Comparison of ENCODE assay signal across 9 mouse cellular contexts in the genomic region with DNA sequence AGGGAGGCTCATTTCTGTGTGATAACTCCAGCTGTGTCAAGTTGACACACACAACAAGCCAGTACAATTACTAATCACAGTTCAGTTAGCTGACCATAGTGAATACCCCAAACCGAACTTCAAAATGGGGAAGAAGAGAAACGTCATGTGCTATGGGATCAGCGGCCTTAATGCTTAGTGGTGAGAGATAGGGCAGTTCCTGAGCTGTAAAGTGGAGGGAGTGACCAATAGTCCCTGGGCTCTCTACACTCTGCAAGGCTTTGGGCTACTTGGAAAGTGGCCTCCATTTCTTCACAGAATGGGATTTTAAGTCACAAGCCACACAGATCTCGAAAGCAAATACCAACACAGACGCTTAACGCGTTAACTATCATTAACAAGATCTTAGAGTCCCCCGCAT. TPM values are rescaled to one million over a fixed set of nuclear protein-coding genes. Genes with fewer than 3 reads are reported as not detected.
DNase-seq lines count a peak whose midpoint lies in the region; ATAC-seq and TF ChIP-seq lines count a peak whose summit lies in the region.
"Had no signal": no experiment of that assay in that cellular context is flagged by ENCODE, and none has a peak within 500 bp of the region (broad histone marks: within the 10 kb centered on the region; RNA-seq: fewer than 3 reads in every experiment).

No protein-coding gene starts in this region.

- H3K9ac ChIP-seq in heart, adult 2 months (ENCODE audit: low read depth, low read length), result peak overlapping the region; percentile 33
- H3K9ac ChIP-seq in CH12.LX (ENCODE audit: insufficient read depth, low read depth), result peak overlapping the region; percentile 57
- peak overlapping the region; percentile 90 for H3K9ac ChIP-seq in forebrain, embryonic 14.5 days (ENCODE audit: low read length)
- H3K9ac ChIP-seq in liver, postnatal 0 days (replicated peaks), result peak overlapping the region; percentile 88

- TF ChIP-seq POLR2A in heart, adult 2 months (IDR thresholded peaks at IDR 0.05; ENCODE audit: insufficient read depth, low read depth, low read length), result no peak
- no peak for TF ChIP-seq POLR2A in CH12.LX (IDR thresholded peaks at IDR 0.05; ENCODE audit: low read depth, low read length)

- dilution Hi-C loops in CH12.LX (cut with MboI; ENCODE audit: extremely low pct_ligation_motif_present, extremely low pct_unique_long_range_greater_than_20kb, low sequenced_read_pairs), result no loop called here

- TF ChIP-seq EP300 in heart, adult 2 months (IDR thresholded peaks at IDR 0.05; ENCODE audit: insufficient read depth, low read depth, low read length), result no peak
- TF ChIP-seq EP300 in CH12.LX (IDR thresholded peaks at IDR 0.05; ENCODE audit: low read length), result no peak
- no peak for TF ChIP-seq EP300 in liver, postnatal 0 days (IDR thresholded peaks at IDR 0.05; ENCODE audit: low read depth)

- 11% methylated on average over 8 of the region's 8 CpGs for WGBS in heart, adult 2 months
- WGBS in forebrain, embryonic 14.5 days, result 35% methylated on average over 8 of the region's 8 CpGs
- 7% methylated on average over 8 of the region's 8 CpGs for WGBS in liver, postnatal 0 days (ENCODE audit: insufficient replicate concordance)

- peak overlapping the region; percentile 64 for H3K4me2 ChIP-seq in CH12.LX (ENCODE audit: insufficient read depth, low read depth, poor library complexity, severe bottlenecking)
- peak overlapping the region; percentile 93 for H3K4me2 ChIP-seq in forebrain, embryonic 14.5 days (ENCODE audit: low read length)
- peak overlapping the region; percentile 89 for H3K4me2 ChIP-seq in liver, postnatal 0 days (ENCODE audit: low read depth, low read length)

- no peaks in the 10 kb centered on the region for H3K27me3 ChIP-seq in heart, adult 2 months (ENCODE audit: control insufficient read depth, insufficient read depth, low read length)
- H3K27me3 ChIP-seq in CH12.LX (replicated peaks), result no peaks in the 10 kb centered on the region
- H3K27me3 ChIP-seq in forebrain, embryonic 14.5 days (replicated peaks; ENCODE audit: control insufficient read depth, insufficient read depth, low read length), result no peaks in the 10 kb centered on the region
- H3K27me3 ChIP-seq in liver, postnatal 0 days (ENCODE audit: insufficient read depth, low read length), result no peaks in the 10 kb centered on the region

- H3K27ac ChIP-seq in heart, adult 2 months, result peak overlapping the region; percentile 93
- H3K27ac ChIP-seq in CH12.LX (ENCODE audit: insufficient read depth, low read depth), result no peak overlapping the region
- no peak overlapping the region for H3K27ac ChIP-seq in forebrain, embryonic 14.5 days (ENCODE audit: low read depth, low read length)
- peak overlapping the region; percentile 85 for H3K27ac ChIP-seq in liver, postnatal 0 days (ENCODE audit: low read depth)

- peak overlapping the region; percentile 91 for H3K4me3 ChIP-seq in heart, adult 2 months
- peak overlapping the region; percentile 87 to 94 (median 90) for H3K4me3 ChIP-seq in CH12.LX (replicated peaks in 1 of 3; ENCODE audit: low read depth in 2 of 3, low read length in 2 of 3, poor library complexity in 1 of 3)
- peak overlapping the region; percentile 87 for H3K4me3 ChIP-seq in forebrain, embryonic 14.5 days (ENCODE audit: low read depth, low read length)
- peak overlapping the region; percentile 79 for H3K4me3 ChIP-seq in liver, postnatal 0 days (ENCODE audit: low read depth, low read length)

- in situ Hi-C loops in CH12.LX (cut with MboI; ENCODE audit: low pct_ligation_motif_present, low pct_unique_long_range_greater_than_20kb, low sequenced_read_pairs), result no loop called here

- H3K9me3 ChIP-seq in CH12.LX (replicated peaks; ENCODE audit: low read length), result no peaks in the 10 kb centered on the region
- no peaks in the 10 kb centered on the region for H3K9me3 ChIP-seq in forebrain, embryonic 14.5 days (replicated peaks; ENCODE audit: control insufficient read depth, low read length)
- H3K9me3 ChIP-seq in liver, postnatal 0 days (ENCODE audit: low read length), result no peaks in the 10 kb centered on the region

- peaks cover 6% of the 10 kb centered on the region; the same call in 1 of the 2 replicates for H3K79me2 ChIP-seq in heart, adult 2 months (replicated peaks; ENCODE audit: control insufficient read depth, insufficient read depth, low read length)
- H3K79me2 ChIP-seq in CH12.LX (replicated peaks; ENCODE audit: control insufficient read depth, extremely low read depth, insufficient read depth, poor library complexity, severe bottlenecking), result peaks cover 49% of the 10 kb centered on the region

- intact Hi-C loops in heart, adult 2 months (cut with DNase I), result loop anchor here (10.0 kb wide), 1 partner anchor 667 kb away; no protein-coding TSS in a partner anchor

- no peak for ATAC-seq in forebrain, embryonic 14.5 days
- ATAC-seq in liver, postnatal 0 days, result 0 out of 2 replicates have a peak, but pooled peaks have one; percentile 11

- H3K36me3 ChIP-seq in heart, adult 2 months (ENCODE audit: control insufficient read depth, insufficient read depth, low read length), result peaks cover 2% of the 10 kb centered on the region; the same call in 1 of the 2 replicates
- H3K36me3 ChIP-seq in CH12.LX (replicated peaks in 1 of 2; ENCODE audit: control insufficient read depth in 1 of 2, insufficient read depth in 1 of 2, low read length in 1 of 2), result peaks cover 7 to 54% of the 10 kb centered on the region in 2 experiments
- peaks cover 16% of the 10 kb centered on the region; the same call in 1 of the 2 replicates for H3K36me3 ChIP-seq in forebrain, embryonic 14.5 days (ENCODE audit: control insufficient read depth, insufficient read depth, low read length)
- 0 out of 2 replicates have a peak, but pooled peaks cover 4% of the 10 kb centered on the region for H3K36me3 ChIP-seq in liver, postnatal 0 days (replicated peaks; ENCODE audit: insufficient read depth, low read length)

- TF ChIP-seq RAD21 in CH12.LX (IDR thresholded peaks at IDR 0.05; ENCODE audit: low read depth, low read length), result no peak

- H3K4me1 ChIP-seq in heart, adult 2 months (ENCODE audit: control insufficient read depth, insufficient read depth, low read length), result peaks cover 8% of the 10 kb centered on the region
- peaks cover 9 to 57% of the 10 kb centered on the region in 2 experiments for H3K4me1 ChIP-seq in CH12.LX (ENCODE audit: control insufficient read depth in 1 of 2, insufficient read depth in 2 of 2)
- H3K4me1 ChIP-seq in forebrain, embryonic 14.5 days (ENCODE audit: control insufficient read depth, insufficient read depth, low read length), result peaks cover 18% of the 10 kb centered on the region
- peaks cover 21% of the 10 kb centered on the region for H3K4me1 ChIP-seq in liver, postnatal 0 days (ENCODE audit: insufficient read depth)

- no peak for DNase-seq in heart, adult 2 months
- no peak for DNase-seq in heart, adult 8-10 months (ENCODE audit: low spot score)
- DNase-seq in CH12.LX (ENCODE audit: extremely low read depth), result no peak
- DNase-seq in forebrain, embryonic 14.5 days (ENCODE audit: low spot score), result no peak
- DNase-seq in liver, postnatal 0 days, result no peak
- no peak for DNase-seq in adrenal gland, adult (ENCODE audit: inconsistent age in 2 of 2, low spot score in 1 of 2)
- DNase-seq in ovary, adult 18-20 months (ENCODE audit: low spot score), result no peak
- DNase-seq in layer of hippocampus, postnatal 14 days (ENCODE audit: low spot score in 2 of 2), result no peak
- DNase-seq: left cerebral cortex, postnatal 4 days had no signal

- TF ChIP-seq CTCF in heart, adult 2 months (IDR thresholded peaks at IDR 0.05), result no peak
- TF ChIP-seq CTCF in CH12.LX (conservative IDR thresholded peaks at IDR 0.05 in 1 of 2, IDR thresholded peaks at IDR 0.05 in 1 of 2; ENCODE audit: low read depth in 2 of 2, low read length in 2 of 2), result no peak
- no peak for TF ChIP-seq CTCF in liver, postnatal 0 days (IDR thresholded peaks at IDR 0.05; ENCODE audit: low read depth)

RNA-seq across cellular contexts. Expression of gene 0610012G03Rik, which starts 1.0 kb away (rescaled TPM):
- 10 to 100 TPM; 69.9 to 75.4 TPM for total RNA-seq in heart, adult 2 months (2021)
- 86.3 and 88.9 TPM in 2 replicates for polyA plus RNA-seq in heart, adult 2 months (2012; rRNA removed)
- total RNA-seq in heart, adult 8-10 months (2022), result 10 to 100 TPM; 61.6 to 83.0 (median 78.3) TPM
- total RNA-seq in CH12.LX (2012; rRNA removed) (48.0 and 50.1 TPM in 2 replicates), CH12.LX (2014; rRNA removed) (33.0 and 38.0 TPM in 2 replicates)
- polyA plus RNA-seq in CH12.LX (2012; ENCODE audit: insufficient read length, low read depth), result 23.3 and 29.4 TPM in 2 replicates
- polyA plus RNA-seq in forebrain, embryonic 14.5 days (2014; fragmentation: Nextera tagmentation; extraction: Ambion mirVana), result 127 and 136 TPM in 2 replicates
- 58.1 and 58.4 TPM in 2 replicates for polyA plus RNA-seq in liver, postnatal 0 days (2015; fragmentation: Nextera tagmentation; extraction: Ambion mirVana)
- 10 to 100 TPM; 49.5 to 50.8 TPM for total RNA-seq in layer of hippocampus, postnatal 14 days (2021)

RNA-seq across cellular contexts. Expression of gene Ncbp2, which starts 1.0 kb away (rescaled TPM):
- total RNA-seq in heart, adult 2 months (2021), result 10 to 100 TPM; 24.3 to 25.9 TPM
- 7.9 and 17.5 TPM in 2 replicates for polyA plus RNA-seq in heart, adult 2 months (2012; rRNA removed)
- total RNA-seq in heart, adult 8-10 months (2022), result 10 to 100 TPM; 22.6 to 26.4 (median 24.9) TPM
- total RNA-seq in CH12.LX (2012; rRNA removed), result 85.9 and 102 TPM in 2 replicates
- total RNA-seq in CH12.LX (2014; rRNA removed), result 34.9 and 39.1 TPM in 2 replicates
- 178 and 250 TPM in 2 replicates for polyA plus RNA-seq in CH12.LX (2012; ENCODE audit: insufficient read length, low read depth)
- polyA plus RNA-seq in forebrain, embryonic 14.5 days (2014; fragmentation: Nextera tagmentation; extraction: Ambion mirVana), result 103 and 116 TPM in 2 replicates
- polyA plus RNA-seq in liver, postnatal 0 days (2015; fragmentation: Nextera tagmentation; extraction: Ambion mirVana), result 20.4 and 21.4 TPM in 2 replicates
- total RNA-seq in layer of hippocampus, postnatal 14 days (2021), result 10 to 100 TPM; 47.8 to 52.5 TPM

RNA-seq across cellular contexts. Expression of gene Pigz, which starts 13.7 kb away (rescaled TPM):
- total RNA-seq in heart, adult 2 months (2021), result 1 to 10 TPM; 1.7 to 2.3 TPM
- 2.4 and 2.9 TPM in 2 replicates for polyA plus RNA-seq in heart, adult 2 months (2012; rRNA removed)
- total RNA-seq in heart, adult 8-10 months (2022), result 1 to 10 TPM; 4.2 to 7.8 (median 4.4) TPM
- total RNA-seq in CH12.LX (2012; rRNA removed), result 1.1 and 1.4 TPM in 2 replicates
- total RNA-seq in CH12.LX (2014; rRNA removed), result 2.8 and 2.9 TPM in 2 replicates
- polyA plus RNA-seq in CH12.LX (2012; ENCODE audit: insufficient read length, low read depth), result 6.4 and 7.1 TPM in 2 replicates
- 0.91 and 2.2 TPM in 2 replicates for polyA plus RNA-seq in forebrain, embryonic 14.5 days (2014; fragmentation: Nextera tagmentation; extraction: Ambion mirVana)
- polyA plus RNA-seq in liver, postnatal 0 days (2015; fragmentation: Nextera tagmentation; extraction: Ambion mirVana), result 0.18 and 0.47 TPM in 2 replicates
- 10 to 100 TPM; 10.5 to 13.1 TPM for total RNA-seq in layer of hippocampus, postnatal 14 days (2021)

RNA-seq across cellular contexts. Expression of gene Senp5, which starts 55.8 kb away (rescaled TPM):
- total RNA-seq in heart, adult 2 months (2021), result 10 to 100 TPM; 10.5 to 12.8 TPM
- polyA plus RNA-seq in heart, adult 2 months (2012; rRNA removed), result 3.5 and 6.8 TPM in 2 replicates
- 10 to 100 TPM; 10.0 to 13.9 (median 11.7) TPM for total RNA-seq in heart, adult 8-10 months (2022)
- 19.3 and 22.1 TPM in 2 replicates for total RNA-seq in CH12.LX (2012; rRNA removed)
- 31.2 and 32.5 TPM in 2 replicates for total RNA-seq in CH12.LX (2014; rRNA removed)
- polyA plus RNA-seq in CH12.LX (2012; ENCODE audit: insufficient read length, low read depth), result 27.2 and 28.8 TPM in 2 replicates
- 7.5 and 9.5 TPM in 2 replicates for polyA plus RNA-seq in forebrain, embryonic 14.5 days (2014; fragmentation: Nextera tagmentation; extraction: Ambion mirVana)
- polyA plus RNA-seq in liver, postnatal 0 days (2015; fragmentation: Nextera tagmentation; extraction: Ambion mirVana), result 3.7 and 3.8 TPM in 2 replicates
- 10 to 100 TPM; 40.0 to 43.4 TPM for total RNA-seq in layer of hippocampus, postnatal 14 days (2021)

Comparison
In these comparisons a context has a peak if more than half of its experiments do, and no peak if none do; other contexts are left out.
1. H3K27ac ChIP-seq: peak in heart, adult 2 months (single experiment) and liver, postnatal 0 days (single experiment); none in CH12.LX (single experiment) and forebrain, embryonic 14.5 days (single experiment).
2. H3K9ac ChIP-seq: peak in every context shown above with its lines; median percentile 90 in forebrain, embryonic 14.5 days; 88 in liver, postnatal 0 days; 57 in CH12.LX; 33 in heart, adult 2 months.
3. Peak in every context shown above with its lines, with median percentiles within 50 percentile points of each other: H3K4me3 ChIP-seq and H3K4me2 ChIP-seq.